Mouse (Mus musculus): ENCODE measurements around the gene Jade3.

DNA sequence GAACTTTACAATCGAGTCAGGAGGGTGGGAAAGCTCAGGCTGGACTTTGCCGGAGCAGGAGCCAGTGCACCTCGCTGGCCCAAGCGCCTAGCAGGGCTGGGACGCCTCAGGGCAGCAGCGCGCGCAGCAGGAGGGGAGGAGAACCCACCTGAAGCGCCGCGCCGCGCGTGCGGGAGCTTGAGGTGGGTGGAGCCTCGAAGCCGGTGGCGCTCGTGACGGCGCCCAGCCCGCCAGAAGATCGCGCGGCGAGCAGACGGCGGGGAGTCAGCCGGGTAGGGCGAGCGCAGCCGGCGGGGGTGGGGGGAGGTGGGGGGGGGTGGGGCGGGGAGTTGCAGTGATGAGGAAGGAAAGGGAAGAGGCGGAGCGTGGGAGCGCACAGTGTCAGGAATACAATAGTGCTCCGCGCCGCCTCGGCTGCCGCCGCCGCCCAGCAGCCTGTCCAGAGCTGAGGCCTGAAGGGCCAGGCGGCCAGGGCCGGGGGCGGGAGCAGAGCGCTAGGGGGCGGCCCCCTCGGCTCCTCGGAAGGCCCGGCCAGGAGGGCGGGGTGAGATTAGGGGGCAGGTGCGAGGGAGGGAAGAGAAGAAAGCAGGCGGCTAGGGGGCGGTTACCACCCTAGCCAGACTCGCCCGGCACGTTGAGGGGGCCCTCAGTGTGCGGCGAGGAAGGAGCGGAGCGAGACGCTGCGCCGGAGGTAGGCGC, at the start of gene Jade3:
- TF ChIP-seq POLR2A (IDR thresholded peaks at IDR 0.05; ENCODE audit: control insufficient read depth, extremely low read depth, insufficient read depth, low read length, poor library complexity) (peak; percentile 57; the same call in 1 of the 2 replicates), CTCF (IDR thresholded peaks at IDR 0.05; ENCODE audit: borderline replicate concordance, control insufficient read depth, extremely low read depth, insufficient read depth, low read length, poor library complexity) (no peak)

All from thymus, adult 2 months (tissue).